8 mouse cellular contexts compared by ENCODE assay signal in genomic region chr11:69800392-69801197, GRCm38 (mm10). TPM values are rescaled to one million over a fixed set of nuclear protein-coding genes. Genes with fewer than 3 reads are reported as not detected.
DNase-seq lines count a peak whose midpoint lies in the region; ATAC-seq lines count a peak whose summit lies in the region.

No protein-coding gene starts in this region.

- WGBS in heart, embryonic 14.5 days, result under 1% methylated on average over 36 of the region's 36 CpGs
- under 1% methylated on average over 36 of the region's 36 CpGs for WGBS in stomach, embryonic 14.5 days

- ATAC-seq in heart, embryonic 14.5 days (ENCODE audit: insufficient number of reproducible peaks, insufficient read depth, low FRiP score, low read depth), result peak; percentile 7; the same call in 1 of the 2 replicates
- peak; percentile 42 for ATAC-seq in stomach, embryonic 14.5 days (ENCODE audit: insufficient number of reproducible peaks, insufficient read depth, low FRiP score, low read depth)

- no peaks in the 10 kb centered on the region for H3K9me3 ChIP-seq in heart, embryonic 14.5 days (ENCODE audit: control insufficient read depth, low read length)
- H3K9me3 ChIP-seq in stomach, embryonic 14.5 days (ENCODE audit: control insufficient read depth, low read depth, low read length), result no peaks in the 10 kb centered on the region

- peaks cover 21% of the 10 kb centered on the region for H3K27me3 ChIP-seq in heart, embryonic 14.5 days (ENCODE audit: control insufficient read depth, insufficient read depth, low read length)
- H3K27me3 ChIP-seq in stomach, embryonic 14.5 days (ENCODE audit: control insufficient read depth, insufficient read depth, low read length), result no peaks in the 10 kb centered on the region; the same call in 1 of the 2 replicates

- H3K4me1 ChIP-seq in heart, embryonic 14.5 days (ENCODE audit: control insufficient read depth in 2 of 2, insufficient read depth in 2 of 2, low read length in 2 of 2), result peaks cover 25 to 58% of the 10 kb centered on the region in 2 experiments
- H3K4me1 ChIP-seq in stomach, embryonic 14.5 days (ENCODE audit: control insufficient read depth, insufficient read depth, low read length), result peaks cover 47% of the 10 kb centered on the region

- H3K9ac ChIP-seq in heart, embryonic 14.5 days (ENCODE audit: low read length), result peak overlapping the region; percentile 69
- peak overlapping the region; percentile 54 for H3K9ac ChIP-seq in stomach, embryonic 14.5 days (replicated peaks; ENCODE audit: low read depth, low read length)

- peak overlapping the region; percentile 50 to 53 for H3K27ac ChIP-seq in heart, embryonic 14.5 days (replicated peaks in 1 of 2; ENCODE audit: control insufficient read depth in 1 of 2, insufficient read depth in 1 of 2, low read depth in 2 of 2, low read length in 2 of 2)
- peak overlapping the region; percentile 35 for H3K27ac ChIP-seq in stomach, embryonic 14.5 days (ENCODE audit: low read length)

- peak overlapping the region; percentile 95 for H3K4me2 ChIP-seq in heart, embryonic 14.5 days (ENCODE audit: low read length)
- H3K4me2 ChIP-seq in stomach, embryonic 14.5 days (replicated peaks; ENCODE audit: low read depth, low read length), result peak overlapping the region; percentile 99

- H3K36me3 ChIP-seq in heart, embryonic 14.5 days (ENCODE audit: control insufficient read depth, insufficient read depth, low read length), result no peaks in the 10 kb centered on the region
- H3K36me3 ChIP-seq in stomach, embryonic 14.5 days (ENCODE audit: control insufficient read depth, insufficient read depth, low read length), result no peaks in the 10 kb centered on the region

- DNase-seq in thymus, postnatal 0 days (ENCODE audit: low spot score), result peak; percentile 26
- no peak for DNase-seq in thymus, postnatal 10 days (ENCODE audit: low spot score in 2 of 2)
- DNase-seq in cerebellum, postnatal 14 days, result peak; percentile 69 to 84
- DNase-seq in kidney, postnatal 10 days, result peak; percentile 87
- peak; percentile 56 for DNase-seq in lung, postnatal 36 days
- DNase-seq in right cerebral cortex, adult 18-20 months, result no peak

- peak overlapping the region; percentile 46 to 51 for H3K4me3 ChIP-seq in heart, embryonic 14.5 days (ENCODE audit: control insufficient read depth in 1 of 2, insufficient read depth in 1 of 2, low read depth in 1 of 2, low read length in 2 of 2)
- H3K4me3 ChIP-seq in stomach, embryonic 14.5 days (ENCODE audit: low read depth, low read length), result peak overlapping the region; percentile 57

RNA-seq across cellular contexts. Expression of gene Fgf11, which starts 1.1 kb away (rescaled TPM):
- polyA plus RNA-seq in thymus, postnatal 0 days (2015; fragmentation: Nextera tagmentation; extraction: Ambion mirVana), result 0.65 and 0.84 TPM in 2 replicates
- polyA plus RNA-seq in heart, embryonic 14.5 days (2014; fragmentation: Nextera tagmentation; extraction: Ambion mirVana), result 2.0 and 2.1 TPM in 2 replicates
- polyA plus RNA-seq in stomach, embryonic 14.5 days (2014; fragmentation: Nextera tagmentation; extraction: Ambion mirVana), result 2.1 and 3.6 TPM in 2 replicates

RNA-seq across cellular contexts. Expression of gene Tmem102, which starts 4.8 kb away (rescaled TPM):
- 11.2 and 12.8 TPM in 2 replicates for polyA plus RNA-seq in thymus, postnatal 0 days (2015; fragmentation: Nextera tagmentation; extraction: Ambion mirVana)
- 1.7 and 1.8 TPM in 2 replicates for polyA plus RNA-seq in heart, embryonic 14.5 days (2014; fragmentation: Nextera tagmentation; extraction: Ambion mirVana)
- polyA plus RNA-seq in stomach, embryonic 14.5 days (2014; fragmentation: Nextera tagmentation; extraction: Ambion mirVana), result 12.2 and 15.0 TPM in 2 replicates

RNA-seq across cellular contexts. Expression of gene Chrnb1, which starts 4.9 kb away (rescaled TPM):
- 3.2 and 3.4 TPM in 2 replicates for polyA plus RNA-seq in thymus, postnatal 0 days (2015; fragmentation: Nextera tagmentation; extraction: Ambion mirVana)
- 5.5 and 5.8 TPM in 2 replicates for polyA plus RNA-seq in heart, embryonic 14.5 days (2014; fragmentation: Nextera tagmentation; extraction: Ambion mirVana)
- 6.7 and 7.5 TPM in 2 replicates for polyA plus RNA-seq in stomach, embryonic 14.5 days (2014; fragmentation: Nextera tagmentation; extraction: Ambion mirVana)

RNA-seq across cellular contexts. Expression of gene Gm39566, which starts 14.5 kb away (rescaled TPM):
- polyA plus RNA-seq in thymus, postnatal 0 days (2015; fragmentation: Nextera tagmentation; extraction: Ambion mirVana), result not detected in 2 replicates
- not detected in 2 replicates for polyA plus RNA-seq in heart, embryonic 14.5 days (2014; fragmentation: Nextera tagmentation; extraction: Ambion mirVana)
- polyA plus RNA-seq in stomach, embryonic 14.5 days (2014; fragmentation: Nextera tagmentation; extraction: Ambion mirVana), result not detected in 2 replicates

RNA-seq across cellular contexts. Expression of gene Spem2, which starts 17.7 kb away (rescaled TPM):
- polyA plus RNA-seq in thymus, postnatal 0 days (2015; fragmentation: Nextera tagmentation; extraction: Ambion mirVana), result not detected in 2 replicates
- not detected in 2 replicates for polyA plus RNA-seq in heart, embryonic 14.5 days (2014; fragmentation: Nextera tagmentation; extraction: Ambion mirVana)
- polyA plus RNA-seq in stomach, embryonic 14.5 days (2014; fragmentation: Nextera tagmentation; extraction: Ambion mirVana), result not detected in 2 replicates

Comparison
In these comparisons a context has a peak if more than half of its experiments do, and no peak if none do; other contexts are left out.
1. DNase-seq: peak in thymus, postnatal 0 days (single experiment), cerebellum, postnatal 14 days (2 of 2), kidney, postnatal 10 days (single experiment) and lung, postnatal 36 days (single experiment); none in thymus, postnatal 10 days (0 of 2) and right cerebral cortex, adult 18-20 months (single experiment).